Mouse (Mus musculus) liver, embryonic 15.5 days (tissue): ENCODE measurements around the gene Pld1. TPM values are rescaled to one million over a fixed set of nuclear protein-coding genes. Genes with fewer than 3 reads are reported as not detected.

ENCODE experiments used
- ATAC-seq: fragments of 200-750 bp; cut with Nextera tagmentation; 2 replicates; pipeline ENCODE4 v1.8.0; 2017; ENCODE audit warnings: moderate number of reproducible peaks, mild to moderate bottlenecking, moderate library complexity; ENCODE audit not compliant: insufficient read depth
- H3K27ac ChIP-seq: fragments of 300-500 bp; sonication (generic); replicated peaks from 2 replicates; pipeline ENCODE4 v1.5.1; 2015; ENCODE audit warnings: mild to moderate bottlenecking, inconsistent platforms
- H3K27me3 ChIP-seq: fragments of 300-500 bp; sonication (generic); 2 replicates; pipeline ENCODE4 v1.6.1; 2015; ENCODE audit warnings: mild to moderate bottlenecking, inconsistent platforms
- H3K36me3 ChIP-seq: fragments of 300-500 bp; sonication (generic); replicated peaks from 2 replicates; pipeline ENCODE4 v1.6.1; 2015; ENCODE audit warnings: moderate library complexity, mild to moderate bottlenecking, inconsistent platforms
- H3K4me1 ChIP-seq: fragments of 300-500 bp; sonication (generic); replicated peaks from 2 replicates; pipeline ENCODE4 v1.6.1; 2015; ENCODE audit warnings: inconsistent platforms
- H3K4me2 ChIP-seq: fragments of 300-500 bp; sonication (generic); 2 replicates; pipeline ENCODE4 v1.6.1; 2015; ENCODE audit warnings: moderate library complexity, mild to moderate bottlenecking, inconsistent platforms
- H3K4me3 ChIP-seq: fragments of 300-500 bp; sonication (generic); replicated peaks from 2 replicates; pipeline ENCODE4 v1.5.1; 2015; ENCODE audit warnings: mild to moderate bottlenecking, inconsistent platforms
- H3K9ac ChIP-seq: fragments of 300-500 bp; sonication (generic); 2 replicates; pipeline ENCODE4 v1.6.1; 2015; ENCODE audit warnings: moderate library complexity, mild to moderate bottlenecking, inconsistent platforms
- H3K9me3 ChIP-seq: fragments of 300-500 bp; sonication (generic); replicated peaks from 2 replicates; pipeline ENCODE4 v1.6.1; 2016; ENCODE audit warnings: inconsistent platforms
- WGBS: fragments of 180-500 bp; shearing (Covaris S2); methylation state at CpG from one replicate; pipeline ENCODE4 v1.1.7; 2015; ENCODE audit warnings: mixed read lengths; ENCODE audit not compliant: insufficient replicate concordance; 5-methylcytosine and 5-hydroxymethylcytosine counted together
- polyA plus RNA-seq: library from polyadenylated mRNA; unstranded; fragments of >200 nt; fragmentation: Nextera tagmentation; extraction: Ambion mirVana; gene quantifications from 2 replicates; pipeline ENCODE4 v1.2.1, GENCODE M21; 2015

The Pld1 gene
- polyA plus RNA-seq, 1 experiment from 2014 or later = 4.7 TPM

- Histone ChIP-seq H3K27ac (no peak overlapping the region), H3K4me2 (no peak overlapping the region), H3K9me3 (no peaks in the 10 kb centered on the region), H3K36me3 (no peaks in the 10 kb centered on the region; the same call in 1 of the 2 replicates), H3K4me1 (peaks cover 8% of the 10 kb centered on the region), H3K4me3 (no peak overlapping the region), H3K9ac (no peak overlapping the region), H3K27me3 (no peaks in the 10 kb centered on the region)
- no peak for ATAC-seq
- 70% methylated on average over 5 of the region's 5 CpGs for WGBS
Observed at GRCm38 (mm10) chr3:28030860-28031259, 92.4 kb downstream of the Pld1 start.

- Histone ChIP-seq H3K36me3 (no peaks in the 10 kb centered on the region; the same call in 1 of the 2 replicates), H3K27me3 (no peaks in the 10 kb centered on the region), H3K4me2 (no peak overlapping the region), H3K9me3 (no peaks in the 10 kb centered on the region), H3K27ac (0 out of 2 replicates have a peak overlapping the region, but pooled peaks have one; percentile 29), H3K4me3 (no peak overlapping the region), H3K9ac (no peak overlapping the region), H3K4me1 (0 out of 2 replicates have a peak, but pooled peaks cover 4% of the 10 kb centered on the region)
- ATAC-seq = peak; percentile 51; the same call in 1 of the 2 replicates
- 27% methylated on average over 7 of the region's 7 CpGs for WGBS
Observed at GRCm38 (mm10) chr3:28031643-28032243, 93.2 kb downstream of the Pld1 start.

GRCm38 (mm10) chr3:28033898-28034297, 95.4 kb downstream of the Pld1 start:
- Histone ChIP-seq H3K27ac (no peak overlapping the region), H3K4me2 (no peak overlapping the region), H3K9me3 (no peaks in the 10 kb centered on the region), H3K4me3 (no peak overlapping the region), H3K36me3 (no peaks in the 10 kb centered on the region; the same call in 1 of the 2 replicates), H3K9ac (no peak overlapping the region), H3K27me3 (no peaks in the 10 kb centered on the region), H3K4me1 (no peaks in the 10 kb centered on the region)
- 62% methylated on average over 3 of the region's 3 CpGs for WGBS
- no peak for ATAC-seq

- Histone ChIP-seq H3K27me3 (no peaks in the 10 kb centered on the region), H3K27ac (no peak overlapping the region), H3K36me3 (no peaks in the 10 kb centered on the region; the same call in 1 of the 2 replicates), H3K4me1 (no peaks in the 10 kb centered on the region), H3K9me3 (no peaks in the 10 kb centered on the region), H3K4me3 (no peak overlapping the region), H3K4me2 (no peak overlapping the region), H3K9ac (no peak overlapping the region)
- 59% methylated on average over 5 of the region's 5 CpGs for WGBS
- no peak for ATAC-seq
Observed at GRCm38 (mm10) chr3:28034707-28035333, 96.3 kb downstream of the Pld1 start.

- H3K27ac ChIP-seq = no peak overlapping the region
- H3K27me3 ChIP-seq = no peaks in the 10 kb centered on the region
- 50% methylated on average over 8 of the region's 8 CpGs for WGBS
- H3K36me3 ChIP-seq = peaks cover 5% of the 10 kb centered on the region; the same call in 1 of the 2 replicates
- H3K4me3 ChIP-seq = no peak overlapping the region
- no peak for ATAC-seq
- no peak overlapping the region for H3K9ac ChIP-seq
- no peak overlapping the region for H3K4me2 ChIP-seq
- H3K9me3 ChIP-seq = no peaks in the 10 kb centered on the region
- H3K4me1 ChIP-seq = no peaks in the 10 kb centered on the region
Observed at GRCm38 (mm10) chr3:28037320-28037932, 98.9 kb downstream of the Pld1 start.

GRCm38 (mm10) chr3:28038106-28038505, 99.6 kb downstream of the Pld1 start:
- peaks cover 5% of the 10 kb centered on the region; the same call in 1 of the 2 replicates for H3K36me3 ChIP-seq
- no peaks in the 10 kb centered on the region for H3K27me3 ChIP-seq
- H3K9me3 ChIP-seq = no peaks in the 10 kb centered on the region
- no peak overlapping the region for H3K4me2 ChIP-seq
- 45% methylated on average over 2 of the region's 2 CpGs for WGBS
- H3K4me3 ChIP-seq = no peak overlapping the region
- no peaks in the 10 kb centered on the region for H3K4me1 ChIP-seq
- no peak overlapping the region for H3K9ac ChIP-seq
- ATAC-seq = no peak
- H3K27ac ChIP-seq = no peak overlapping the region

- H3K27me3 ChIP-seq = no peaks in the 10 kb centered on the region
- ATAC-seq = no peak
Observed at GRCm38 (mm10) chr3:28039760-28040159, 101.3 kb downstream of the Pld1 start.

GRCm38 (mm10) chr3:28041236-28041635, 102.7 kb downstream of the Pld1 start:
- Histone ChIP-seq H3K36me3 (peaks cover 5% of the 10 kb centered on the region; the same call in 1 of the 2 replicates), H3K4me2 (no peak overlapping the region), H3K4me1 (no peaks in the 10 kb centered on the region), H3K9ac (no peak overlapping the region), H3K4me3 (no peak overlapping the region), H3K27me3 (no peaks in the 10 kb centered on the region), H3K9me3 (no peaks in the 10 kb centered on the region), H3K27ac (no peak overlapping the region)
- WGBS = 69% methylated on average over 8 of the region's 8 CpGs
- no peak for ATAC-seq

More at GRCm38 (mm10) chr3:28039760-28040159, 101.3 kb downstream of the Pld1 start:
- Histone ChIP-seq H3K27ac (no peak overlapping the region), H3K9me3 (no peaks in the 10 kb centered on the region), H3K4me1 (no peaks in the 10 kb centered on the region), H3K4me3 (no peak overlapping the region), H3K4me2 (no peak overlapping the region), H3K9ac (no peak overlapping the region), H3K36me3 (peaks cover 5% of the 10 kb centered on the region; the same call in 1 of the 2 replicates)
- 19% methylated on average over 1 of the region's 1 CpGs for WGBS

- Histone ChIP-seq H3K4me1 (no peaks in the 10 kb centered on the region), H3K4me3 (no peak overlapping the region), H3K27me3 (no peaks in the 10 kb centered on the region), H3K9me3 (no peaks in the 10 kb centered on the region), H3K27ac (no peak overlapping the region), H3K9ac (no peak overlapping the region), H3K4me2 (no peak overlapping the region), H3K36me3 (peaks cover 5% of the 10 kb centered on the region; the same call in 1 of the 2 replicates)
- ATAC-seq = no peak
- WGBS = 67% methylated on average over 4 of the region's 4 CpGs
Observed at GRCm38 (mm10) chr3:28042366-28042765, 103.9 kb downstream of the Pld1 start.

GRCm38 (mm10) chr3:28047599-28047998, 109.1 kb downstream of the Pld1 start:
- H3K9me3 ChIP-seq = no peaks in the 10 kb centered on the region
- WGBS = 61% methylated on average over 5 of the region's 5 CpGs
- no peak for ATAC-seq

GRCm38 (mm10) chr3:28049526-28049925, 111.0 kb downstream of the Pld1 start:
- H3K9me3 ChIP-seq = no peaks in the 10 kb centered on the region
- H3K4me3 ChIP-seq = no peak overlapping the region
- H3K27ac ChIP-seq = no peak overlapping the region
- no peak overlapping the region for H3K9ac ChIP-seq
- H3K27me3 ChIP-seq = no peaks in the 10 kb centered on the region
- 58% methylated on average over 2 of the region's 2 CpGs for WGBS
- ATAC-seq = no peak
- H3K4me2 ChIP-seq = no peak overlapping the region
- H3K4me1 ChIP-seq = no peaks in the 10 kb centered on the region
- H3K36me3 ChIP-seq = peaks cover 4% of the 10 kb centered on the region; the same call in 1 of the 2 replicates

More at GRCm38 (mm10) chr3:28047599-28047998, 109.1 kb downstream of the Pld1 start:
- Histone ChIP-seq H3K27me3 (no peaks in the 10 kb centered on the region), H3K36me3 (peaks cover 4% of the 10 kb centered on the region; the same call in 1 of the 2 replicates), H3K27ac (no peak overlapping the region), H3K9ac (no peak overlapping the region), H3K4me1 (no peaks in the 10 kb centered on the region), H3K4me3 (no peak overlapping the region), H3K4me2 (no peak overlapping the region)
